Mouse (Mus musculus): Measurements from ENCODE around the gene Pou2f2. TPM values are rescaled to one million over a fixed set of nuclear protein-coding genes. Genes with fewer than 3 reads are reported as not detected.

Pou2f2 gene
- total and polyA plus RNA-seq, 3 experiments: 8.9 to 102 (median 46.1) TPM

DNA sequence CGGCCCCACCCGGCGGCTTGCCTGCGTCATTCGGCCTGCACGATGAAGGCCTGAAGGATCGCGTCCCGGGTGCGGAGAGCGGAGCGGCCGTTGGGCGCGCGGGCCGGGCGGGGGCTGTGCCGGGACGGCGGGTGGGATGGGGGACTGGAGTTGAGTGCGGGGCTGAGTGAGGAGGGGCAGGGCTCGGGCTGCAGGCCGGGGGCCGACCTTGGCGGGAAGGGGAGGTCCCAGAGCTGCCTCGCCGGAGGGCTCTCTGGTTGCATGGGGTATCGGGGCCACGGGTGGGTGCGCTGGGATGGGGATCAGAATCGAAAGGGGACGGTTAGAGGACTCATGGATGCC is 102.1 kb downstream of the Pou2f2 start:
- Histone ChIP-seq H3K4me2 (ENCODE audit: insufficient read depth, low read depth, poor library complexity, severe bottlenecking) (peak overlapping the region; percentile 59), H3K27me3 (replicated peaks) (no peaks in the 10 kb centered on the region), H3K27ac (ENCODE audit: insufficient read depth, low read depth) (peak overlapping the region; percentile 29), H3K79me2 (replicated peaks; ENCODE audit: control insufficient read depth, extremely low read depth, insufficient read depth, poor library complexity, severe bottlenecking) (peaks cover 26% of the 10 kb centered on the region), H3K4me3 (replicated peaks in 1 of 3; ENCODE audit: low read depth in 2 of 3, low read length in 2 of 3, poor library complexity in 1 of 3) (peak overlapping the region; percentile 76 to 88 (median 87)), H3K36me3 (replicated peaks in 1 of 2; ENCODE audit: control insufficient read depth in 1 of 2, insufficient read depth in 1 of 2, low read length in 1 of 2) (peaks cover 30 to 36% of the 10 kb centered on the region in 2 experiments), H3K9me3 (replicated peaks; ENCODE audit: low read length) (no peaks in the 10 kb centered on the region), H3K4me1 (ENCODE audit: control insufficient read depth in 1 of 2, insufficient read depth in 2 of 2) (peaks cover 12 to 43% of the 10 kb centered on the region in 2 experiments), H3K9ac (ENCODE audit: insufficient read depth, low read depth) (peak overlapping the region; percentile 96)
- no peak for DNase-seq (ENCODE audit: extremely low read depth)
- in situ Hi-C loops (cut with MboI; ENCODE audit: low pct_ligation_motif_present, low pct_unique_long_range_greater_than_20kb, low sequenced_read_pairs): no loop called here
- dilution Hi-C loops (cut with MboI; ENCODE audit: extremely low pct_ligation_motif_present, extremely low pct_unique_long_range_greater_than_20kb, low sequenced_read_pairs): no loop called here
- TF ChIP-seq KAT2A (IDR thresholded peaks at IDR 0.05; ENCODE audit: insufficient replicate concordance, low read length): no peak
- 0 out of 2 replicates have a peak, but pooled peaks have one; percentile 34 for TF ChIP-seq MXI1 (IDR thresholded peaks at IDR 0.05; ENCODE audit: low read depth, low read length)
- no peak for TF ChIP-seq JUN (IDR thresholded peaks at IDR 0.05; ENCODE audit: insufficient read depth, low read depth, low read length)
- TF ChIP-seq SIN3A (IDR thresholded peaks at IDR 0.05; ENCODE audit: low read length): no peak

DNA sequence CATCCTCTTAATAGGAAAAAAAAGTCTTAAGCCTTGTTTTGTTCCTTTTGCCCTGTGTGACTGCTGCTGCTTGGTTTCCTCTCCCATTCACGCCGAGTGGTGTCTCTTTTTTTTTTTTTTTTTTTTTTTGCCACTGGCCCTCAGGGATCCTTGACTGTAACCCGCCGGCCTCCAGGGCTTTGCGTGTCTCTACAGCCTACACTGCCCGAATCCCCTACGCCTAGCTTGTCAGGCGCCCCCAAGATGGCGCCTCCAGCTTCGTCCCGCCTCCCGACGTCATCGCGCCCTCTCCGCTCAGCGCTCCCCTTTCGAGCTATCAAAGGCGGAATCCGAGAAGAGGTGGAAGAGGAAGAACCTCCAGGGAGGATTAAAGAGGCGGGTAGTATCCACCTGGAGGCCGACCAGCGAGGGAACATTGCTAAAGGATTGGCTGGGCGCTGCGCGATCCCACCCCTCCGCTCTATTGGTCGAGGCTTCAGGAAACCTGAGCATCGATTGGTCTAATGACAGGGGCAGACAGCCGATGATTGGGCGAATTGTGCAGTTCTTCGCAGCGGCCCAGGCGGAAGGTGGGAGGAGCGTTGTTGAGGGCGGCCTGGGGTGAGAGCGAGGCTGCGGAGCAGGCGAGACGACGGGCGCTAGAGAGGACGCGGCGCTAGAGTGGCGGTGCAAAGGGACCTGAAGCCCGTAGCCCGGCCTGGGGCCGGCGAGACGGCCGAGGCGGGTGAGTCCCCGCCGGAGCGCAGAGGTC is 102.7 kb downstream of the Pou2f2 start:
- Histone ChIP-seq H3K4me1 (ENCODE audit: control insufficient read depth in 1 of 2, insufficient read depth in 2 of 2) (peaks cover 10 to 38% of the 10 kb centered on the region in 2 experiments), H3K9me3 (replicated peaks; ENCODE audit: low read length) (no peaks in the 10 kb centered on the region), H3K4me2 (ENCODE audit: insufficient read depth, low read depth, poor library complexity, severe bottlenecking) (peak overlapping the region; percentile 59; the same call in 1 of the 2 replicates), H3K79me2 (replicated peaks; ENCODE audit: control insufficient read depth, extremely low read depth, insufficient read depth, poor library complexity, severe bottlenecking) (peaks cover 26% of the 10 kb centered on the region), H3K9ac (ENCODE audit: insufficient read depth, low read depth) (peak overlapping the region; percentile 96), H3K27me3 (replicated peaks) (no peaks in the 10 kb centered on the region), H3K27ac (ENCODE audit: insufficient read depth, low read depth) (peak overlapping the region; percentile 40), H3K36me3 (replicated peaks in 1 of 2; ENCODE audit: control insufficient read depth in 1 of 2, insufficient read depth in 1 of 2, low read length in 1 of 2) (peaks cover 25 to 30% of the 10 kb centered on the region in 2 experiments), H3K4me3 (replicated peaks in 1 of 3; ENCODE audit: low read depth in 2 of 3, low read length in 2 of 3, poor library complexity in 1 of 3) (peak overlapping the region; percentile 83 to 88 (median 87))
- peak; percentile 99 for DNase-seq (ENCODE audit: extremely low read depth)
- in situ Hi-C loops (cut with MboI; ENCODE audit: low pct_ligation_motif_present, low pct_unique_long_range_greater_than_20kb, low sequenced_read_pairs) (no loop called here), dilution Hi-C loops (cut with MboI; ENCODE audit: extremely low pct_ligation_motif_present, extremely low pct_unique_long_range_greater_than_20kb, low sequenced_read_pairs) (no loop called here)
- TF ChIP-seq POLR2AphosphoS2 (IDR thresholded peaks at IDR 0.05; ENCODE audit: low read depth, low read length) (peak; percentile 81; the same call in 1 of the 2 replicates), RAD21 (IDR thresholded peaks at IDR 0.05; ENCODE audit: low read depth, low read length) (no peak), ELF1 (IDR thresholded peaks at IDR 0.05; ENCODE audit: low read depth, low read length) (peak; percentile 82), ZNF384 (IDR thresholded peaks at IDR 0.05; ENCODE audit: low read depth, low read length) (peak; percentile 80), RCOR1 (conservative IDR thresholded peaks at IDR 0.05; ENCODE audit: low read depth, low read length) (no peak), JUND (conservative IDR thresholded peaks at IDR 0.05; ENCODE audit: low read depth, low read length) (no peak), MAX (IDR thresholded peaks at IDR 0.05; ENCODE audit: low read length) (0 out of 2 replicates have a peak, but pooled peaks have one; percentile 39), MXI1 (IDR thresholded peaks at IDR 0.05; ENCODE audit: low read depth, low read length) (peak; percentile 56; the same call in 1 of the 2 replicates), SIN3A (IDR thresholded peaks at IDR 0.05; ENCODE audit: low read length) (peak; percentile 81), ZKSCAN1 (IDR thresholded peaks at IDR 0.05; ENCODE audit: borderline replicate concordance, low read depth, low read length) (no peak), ETS1 (conservative IDR thresholded peaks at IDR 0.05; ENCODE audit: low read depth, low read length) (no peak; the same call in 1 of the 2 replicates), JUN (IDR thresholded peaks at IDR 0.05; ENCODE audit: insufficient read depth, low read depth, low read length) (no peak), USF1 (IDR thresholded peaks at IDR 0.05; ENCODE audit: low read depth, low read length) (no peak), USF2 (conservative IDR thresholded peaks at IDR 0.05; ENCODE audit: low read depth, low read length) (no peak), BHLHE40 (IDR thresholded peaks at IDR 0.05; ENCODE audit: low read depth, low read length) (no peak), MAZ (IDR thresholded peaks at IDR 0.05; ENCODE audit: low read depth, low read length) (no peak), GABPA (IDR thresholded peaks at IDR 0.05; ENCODE audit: insufficient replicate concordance, low read depth, low read length) (no peak), NRF1 (IDR thresholded peaks at IDR 0.05; ENCODE audit: low read depth, low read length) (peak; percentile 52), KAT2A (IDR thresholded peaks at IDR 0.05; ENCODE audit: insufficient replicate concordance, low read length) (peak; percentile 5; the same call in 1 of the 2 replicates), HCFC1 (IDR thresholded peaks at IDR 0.05; ENCODE audit: low read depth, low read length) (peak; percentile 64), E2F4 (IDR thresholded peaks at IDR 0.05; ENCODE audit: insufficient replicate concordance, low read depth, low read length) (no peak), CHD1 (IDR thresholded peaks at IDR 0.05; ENCODE audit: low read depth, low read length) (peak; percentile 54; the same call in 1 of the 2 replicates), IRF4 (IDR thresholded peaks at IDR 0.05; ENCODE audit: low read depth, low read length) (0 out of 2 replicates have a peak, but pooled peaks have one; percentile 8), NELFE (IDR thresholded peaks at IDR 0.05; ENCODE audit: low read depth, low read length) (peak; percentile 64), ZMIZ1 (IDR thresholded peaks at IDR 0.05; ENCODE audit: low read depth, low read length) (no peak), CHD2 (IDR thresholded peaks at IDR 0.05; ENCODE audit: low read length) (peak; percentile 96), TCF12 (IDR thresholded peaks at IDR 0.05; ENCODE audit: low read depth, low read length) (peak; percentile 67), MYC (IDR thresholded peaks at IDR 0.05; ENCODE audit: low read depth, low read length) (0 out of 2 replicates have a peak, but pooled peaks have one; percentile 52), MAFK (IDR thresholded peaks at IDR 0.05; ENCODE audit: insufficient replicate concordance, low read length) (no peak)
